Mouse (Mus musculus): ENCODE measurements around the gene Castor2. TPM values are rescaled to one million over a fixed set of nuclear protein-coding genes. Genes with fewer than 3 reads are reported as not detected.

Gene Castor2
- polyA plus RNA-seq, 1 experiment from 2014 or later: 4.4 TPM

GRCm38 (mm10) chr5:134074368-134074767, 25.1 kb upstream of the Castor2 start:
- Histone ChIP-seq H3K9me3 (replicated peaks; ENCODE audit: control insufficient read depth, low read length) (peaks cover 7% of the 10 kb centered on the region), H3K27me3 (ENCODE audit: control insufficient read depth, insufficient read depth, low read length) (no peaks in the 10 kb centered on the region), H3K4me1 (ENCODE audit: control insufficient read depth, insufficient read depth, low read length) (no peaks in the 10 kb centered on the region)

DNA sequence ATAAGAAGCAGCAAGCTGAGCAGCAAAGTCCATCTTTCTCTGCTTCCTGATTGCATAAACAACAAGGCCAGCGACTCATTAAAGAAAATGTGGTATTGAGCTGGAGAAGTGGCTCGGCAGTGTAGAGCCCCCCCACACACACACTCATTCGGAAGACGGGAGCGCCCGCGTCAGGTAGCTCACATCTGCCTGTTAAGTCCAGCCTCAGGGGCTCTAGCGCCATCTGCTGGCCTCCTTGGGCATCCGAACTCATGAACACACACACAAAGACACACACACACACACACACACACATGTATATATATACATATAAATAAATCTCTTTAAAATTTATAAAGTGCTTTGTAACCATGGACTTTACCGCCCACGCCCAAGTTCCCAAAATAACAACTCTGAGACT, 23.3 kb upstream of the Castor2 start:
- Histone ChIP-seq H3K4me1 (ENCODE audit: control insufficient read depth, insufficient read depth, low read length) (peaks cover 5% of the 10 kb centered on the region; the same call in 1 of the 2 replicates), H3K36me3 (ENCODE audit: control insufficient read depth, insufficient read depth, low read length) (no peaks in the 10 kb centered on the region), H3K9me3 (replicated peaks; ENCODE audit: control insufficient read depth, low read length) (no peaks in the 10 kb centered on the region; the same call in 1 of the 2 replicates), H3K27me3 (ENCODE audit: control insufficient read depth, insufficient read depth, low read length) (no peaks in the 10 kb centered on the region), H3K9ac (ENCODE audit: low read length) (no peak overlapping the region), H3K4me2 (ENCODE audit: low read depth, low read length) (no peak overlapping the region), H3K27ac (ENCODE audit: low read length) (no peak overlapping the region), H3K4me3 (replicated peaks; ENCODE audit: low read length) (no peak overlapping the region)
- no peak for ATAC-seq (ENCODE audit: insufficient read depth, low FRiP score)
- WGBS: 90% methylated on average over 11 of the region's 11 CpGs

More at GRCm38 (mm10) chr5:134074368-134074767, 25.1 kb upstream of the Castor2 start:
- no peak overlapping the region for H3K9ac ChIP-seq (ENCODE audit: low read length)
- H3K4me3 ChIP-seq (replicated peaks; ENCODE audit: low read length): no peak overlapping the region
- H3K36me3 ChIP-seq (ENCODE audit: control insufficient read depth, insufficient read depth, low read length): no peaks in the 10 kb centered on the region
- no peak overlapping the region for H3K4me2 ChIP-seq (ENCODE audit: low read depth, low read length)
- no peak overlapping the region for H3K27ac ChIP-seq (ENCODE audit: low read length)
- no peak for ATAC-seq (ENCODE audit: insufficient read depth, low FRiP score)

DNA sequence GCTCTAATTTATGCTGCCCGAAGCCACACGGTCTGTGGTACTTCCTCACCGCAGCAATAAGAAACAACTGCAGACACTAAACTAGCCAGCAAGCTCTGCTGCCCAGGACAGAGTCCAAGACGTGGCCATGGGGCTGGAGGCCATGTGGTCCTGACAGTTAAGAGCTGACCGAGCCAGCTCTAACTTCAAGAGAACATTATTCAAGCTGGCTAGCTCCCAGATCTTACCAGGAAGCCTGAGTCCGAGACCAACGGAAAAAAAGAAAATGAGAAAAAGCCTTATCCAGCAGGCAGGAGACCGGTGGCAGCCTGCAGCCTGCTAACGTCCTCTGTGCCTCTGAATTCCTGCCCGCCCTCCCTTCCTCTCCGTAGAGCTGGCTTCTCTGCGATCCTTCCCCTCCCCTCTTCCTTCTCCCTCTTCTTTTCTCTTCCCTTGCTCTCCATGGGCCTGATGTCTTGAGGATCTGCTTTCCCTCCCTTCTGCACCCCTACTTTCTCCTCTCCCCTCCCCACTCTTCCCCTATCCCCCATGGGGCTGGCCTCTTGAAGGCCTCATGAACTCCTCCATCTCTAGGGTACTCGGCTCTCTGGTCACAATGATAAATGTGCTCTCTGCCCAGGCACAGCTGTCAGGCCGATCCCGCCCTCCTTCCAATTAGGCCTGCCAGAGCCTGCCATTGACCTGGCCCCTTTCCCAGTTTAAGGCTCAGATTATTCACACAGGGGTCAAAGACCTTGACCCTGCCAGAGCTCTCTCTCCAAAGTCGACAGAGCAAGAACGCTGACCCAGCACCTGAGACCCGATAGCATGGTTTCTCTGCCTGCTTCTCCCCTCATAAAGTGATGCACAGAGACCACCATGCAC, 18.6 kb upstream of the Castor2 start:
- Histone ChIP-seq H3K9me3 (replicated peaks; ENCODE audit: control insufficient read depth, low read length) (no peaks in the 10 kb centered on the region; the same call in 1 of the 2 replicates), H3K27ac (ENCODE audit: low read length) (no peak overlapping the region), H3K36me3 (ENCODE audit: control insufficient read depth, insufficient read depth, low read length) (no peaks in the 10 kb centered on the region), H3K4me2 (ENCODE audit: low read depth, low read length) (no peak overlapping the region), H3K4me3 (replicated peaks; ENCODE audit: low read length) (no peak overlapping the region), H3K4me1 (ENCODE audit: control insufficient read depth, insufficient read depth, low read length) (peaks cover 5% of the 10 kb centered on the region; the same call in 1 of the 2 replicates), H3K27me3 (ENCODE audit: control insufficient read depth, insufficient read depth, low read length) (no peaks in the 10 kb centered on the region), H3K9ac (ENCODE audit: low read length) (no peak overlapping the region)
- 28% methylated on average over 18 of the region's 18 CpGs for WGBS
- no peak for ATAC-seq (ENCODE audit: insufficient read depth, low FRiP score)

DNA sequence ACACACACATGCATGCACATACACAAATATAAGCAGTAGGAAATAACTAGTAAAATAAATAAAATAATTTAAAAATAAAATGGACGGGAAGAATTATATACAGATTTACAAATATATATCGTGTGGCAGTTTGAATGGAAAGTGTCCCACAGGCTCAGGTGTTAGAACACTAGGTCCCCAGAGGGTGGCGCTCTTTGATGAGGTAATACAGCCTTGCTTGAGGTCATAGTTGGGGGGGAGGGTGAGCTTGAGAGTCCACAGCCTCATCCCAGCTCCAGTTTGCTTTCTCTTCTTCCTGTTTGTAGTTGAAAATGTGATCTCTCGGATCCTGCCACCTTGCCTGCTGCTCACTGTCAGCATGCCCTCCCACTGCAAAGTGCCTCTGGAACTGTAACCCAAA, 14.3 kb upstream of the Castor2 start:
- Histone ChIP-seq H3K4me2 (ENCODE audit: low read depth, low read length) (no peak overlapping the region), H3K36me3 (ENCODE audit: control insufficient read depth, insufficient read depth, low read length) (no peaks in the 10 kb centered on the region), H3K4me1 (ENCODE audit: control insufficient read depth, insufficient read depth, low read length) (peaks cover 5% of the 10 kb centered on the region; the same call in 1 of the 2 replicates), H3K9me3 (replicated peaks; ENCODE audit: control insufficient read depth, low read length) (no peaks in the 10 kb centered on the region), H3K27me3 (ENCODE audit: control insufficient read depth, insufficient read depth, low read length) (no peaks in the 10 kb centered on the region), H3K27ac (ENCODE audit: low read length) (no peak overlapping the region), H3K4me3 (replicated peaks; ENCODE audit: low read length) (no peak overlapping the region), H3K9ac (ENCODE audit: low read length) (no peak overlapping the region)
- WGBS: 74% methylated on average over 4 of the region's 4 CpGs
- ATAC-seq (ENCODE audit: insufficient read depth, low FRiP score): no peak

- Histone ChIP-seq H3K9ac (ENCODE audit: low read length) (no peak overlapping the region), H3K4me1 (ENCODE audit: control insufficient read depth, insufficient read depth, low read length) (no peaks in the 10 kb centered on the region), H3K4me2 (ENCODE audit: low read depth, low read length) (no peak overlapping the region), H3K36me3 (ENCODE audit: control insufficient read depth, insufficient read depth, low read length) (no peaks in the 10 kb centered on the region), H3K27me3 (ENCODE audit: control insufficient read depth, insufficient read depth, low read length) (no peaks in the 10 kb centered on the region), H3K27ac (ENCODE audit: low read length) (no peak overlapping the region), H3K9me3 (replicated peaks; ENCODE audit: control insufficient read depth, low read length) (no peaks in the 10 kb centered on the region), H3K4me3 (replicated peaks; ENCODE audit: low read length) (no peak overlapping the region)
- 74% methylated on average over 3 of the region's 3 CpGs for WGBS
- ATAC-seq (ENCODE audit: insufficient read depth, low FRiP score): no peak
Observed at GRCm38 (mm10) chr5:134085887-134086639, 13.4 kb upstream of the Castor2 start.

GRCm38 (mm10) chr5:134087211-134087610, 12.3 kb upstream of the Castor2 start:
- no peak overlapping the region for H3K4me2 ChIP-seq (ENCODE audit: low read depth, low read length)
- H3K9me3 ChIP-seq (replicated peaks; ENCODE audit: control insufficient read depth, low read length): no peaks in the 10 kb centered on the region
- no peak overlapping the region for H3K9ac ChIP-seq (ENCODE audit: low read length)
- H3K27me3 ChIP-seq (ENCODE audit: control insufficient read depth, insufficient read depth, low read length): no peaks in the 10 kb centered on the region
- ATAC-seq (ENCODE audit: insufficient read depth, low FRiP score): no peak
- WGBS: 77% methylated on average over 5 of the region's 5 CpGs
- H3K4me1 ChIP-seq (ENCODE audit: control insufficient read depth, insufficient read depth, low read length): no peaks in the 10 kb centered on the region
- no peak overlapping the region for H3K27ac ChIP-seq (ENCODE audit: low read length)
- H3K36me3 ChIP-seq (ENCODE audit: control insufficient read depth, insufficient read depth, low read length): no peaks in the 10 kb centered on the region
- H3K4me3 ChIP-seq (replicated peaks; ENCODE audit: low read length): no peak overlapping the region

DNA sequence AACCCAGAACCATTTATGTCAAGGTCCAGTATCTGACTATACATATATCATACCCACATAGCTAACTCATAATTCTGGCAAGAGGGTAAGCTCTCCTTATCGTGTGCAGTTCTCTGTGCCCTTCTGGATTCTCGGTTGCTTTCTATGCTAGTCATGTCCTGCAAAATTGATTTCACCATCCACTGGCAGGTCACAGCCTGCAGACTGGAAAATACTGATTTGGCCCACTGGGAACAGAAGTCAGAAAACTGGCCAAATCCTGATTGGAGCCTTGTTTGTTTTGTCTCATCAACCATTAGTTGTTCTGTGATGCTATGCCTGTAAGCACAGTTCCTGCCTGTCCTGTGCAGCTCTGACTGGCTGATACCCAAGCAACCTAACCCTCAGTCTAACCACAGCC, 3.7 kb upstream of the Castor2 start:
- H3K9me3 ChIP-seq (replicated peaks; ENCODE audit: control insufficient read depth, low read length): no peaks in the 10 kb centered on the region
- no peak for ATAC-seq (ENCODE audit: insufficient read depth, low FRiP score)
- no peaks in the 10 kb centered on the region for H3K36me3 ChIP-seq (ENCODE audit: control insufficient read depth, insufficient read depth, low read length)
- H3K27ac ChIP-seq (ENCODE audit: low read length): no peak overlapping the region
- no peak overlapping the region for H3K4me3 ChIP-seq (replicated peaks; ENCODE audit: low read length)
- H3K4me2 ChIP-seq (ENCODE audit: low read depth, low read length): no peak overlapping the region
- H3K27me3 ChIP-seq (ENCODE audit: control insufficient read depth, insufficient read depth, low read length): no peaks in the 10 kb centered on the region
- H3K9ac ChIP-seq (ENCODE audit: low read length): no peak overlapping the region
- H3K4me1 ChIP-seq (ENCODE audit: control insufficient read depth, insufficient read depth, low read length): peaks cover 6% of the 10 kb centered on the region
- WGBS: 91% methylated on average over 2 of the region's 2 CpGs

DNA sequence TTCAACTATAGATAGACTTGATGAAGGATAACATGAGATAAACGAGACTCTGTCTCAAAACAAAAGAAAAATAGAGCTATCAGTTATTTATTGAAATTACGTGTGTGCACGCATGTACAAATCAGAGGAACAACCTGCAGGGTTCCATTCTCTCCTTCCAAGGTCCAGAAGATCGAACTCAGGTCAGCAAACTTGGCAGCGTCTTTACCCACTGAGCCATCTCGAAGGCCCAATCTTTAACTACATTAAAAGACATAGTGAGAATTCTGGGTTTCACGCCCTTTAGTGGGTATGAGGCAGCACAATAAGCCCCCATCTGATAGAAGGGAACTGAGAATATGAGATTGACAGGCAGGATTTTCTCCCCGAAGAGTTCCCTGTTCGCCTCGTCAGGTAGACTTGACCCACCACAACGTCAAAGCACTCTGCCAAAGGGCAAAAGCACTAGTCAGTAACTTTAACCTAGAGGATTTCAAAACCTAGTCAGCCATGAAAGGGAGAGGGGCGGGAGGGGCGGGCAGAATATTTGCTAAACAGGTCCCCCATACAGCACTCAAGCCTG, 1.1 kb upstream of the Castor2 start:
- WGBS: 42% methylated on average over 13 of the region's 13 CpGs
- ATAC-seq (ENCODE audit: insufficient read depth, low FRiP score): no peak
- peaks cover 17% of the 10 kb centered on the region for H3K4me1 ChIP-seq (ENCODE audit: control insufficient read depth, insufficient read depth, low read length)
- peak overlapping the region; percentile 75 for H3K4me3 ChIP-seq (replicated peaks; ENCODE audit: low read length)
- H3K9ac ChIP-seq (ENCODE audit: low read length): peak overlapping the region; percentile 86
- H3K27me3 ChIP-seq (ENCODE audit: control insufficient read depth, insufficient read depth, low read length): no peaks in the 10 kb centered on the region
- no peak overlapping the region for H3K27ac ChIP-seq (ENCODE audit: low read length)
- no peaks in the 10 kb centered on the region for H3K9me3 ChIP-seq (replicated peaks; ENCODE audit: control insufficient read depth, low read length)
- H3K36me3 ChIP-seq (ENCODE audit: control insufficient read depth, insufficient read depth, low read length): no peaks in the 10 kb centered on the region
- peak overlapping the region; percentile 96 for H3K4me2 ChIP-seq (ENCODE audit: low read depth, low read length)

DNA sequence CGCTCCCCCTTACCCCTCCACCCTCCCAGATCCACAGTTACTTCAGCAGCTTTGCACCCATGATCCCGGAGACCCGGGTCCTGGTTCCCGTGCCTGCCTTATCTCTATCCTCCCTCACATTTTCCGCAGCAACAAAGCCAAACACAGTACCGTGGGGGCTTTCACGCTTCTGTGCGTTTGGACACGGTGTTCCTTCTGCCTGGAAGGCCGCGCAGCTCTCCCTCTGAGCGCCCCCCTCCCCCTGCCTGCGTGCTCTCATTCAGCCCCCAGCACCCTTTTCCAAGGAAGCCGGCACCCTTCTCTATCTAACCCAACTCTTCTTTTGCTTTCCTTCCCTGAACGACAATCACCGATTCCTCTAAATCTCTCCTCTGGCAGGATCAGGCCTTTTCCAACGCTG, 535 bp upstream of the Castor2 start:
- no peaks in the 10 kb centered on the region for H3K36me3 ChIP-seq (ENCODE audit: control insufficient read depth, insufficient read depth, low read length)
- peaks cover 17% of the 10 kb centered on the region for H3K4me1 ChIP-seq (ENCODE audit: control insufficient read depth, insufficient read depth, low read length)
- peak overlapping the region; percentile 86 for H3K9ac ChIP-seq (ENCODE audit: low read length)
- H3K4me2 ChIP-seq (ENCODE audit: low read depth, low read length): peak overlapping the region; percentile 96
- 0 out of 2 replicates have a peak, but pooled peaks have one; percentile 24 for ATAC-seq (ENCODE audit: insufficient read depth, low FRiP score)
- no peaks in the 10 kb centered on the region for H3K27me3 ChIP-seq (ENCODE audit: control insufficient read depth, insufficient read depth, low read length)
- whole genome bisulfite sequencing: under 1% methylated on average over 16 of the region's 17 CpGs
- H3K4me3 ChIP-seq (replicated peaks; ENCODE audit: low read length): peak overlapping the region; percentile 75
- H3K27ac ChIP-seq (ENCODE audit: low read length): peak overlapping the region; percentile 64; the same call in 1 of the 2 replicates
- no peaks in the 10 kb centered on the region for H3K9me3 ChIP-seq (replicated peaks; ENCODE audit: control insufficient read depth, low read length)

All from stomach, embryonic 16.5 days (tissue).